Mouse (Mus musculus) intestine, embryonic 16.5 days (tissue): ENCODE measurements around the gene Hey2. TPM values are rescaled to one million over a fixed set of nuclear protein-coding genes. Genes with fewer than 3 reads are reported as not detected.

Experiments used
- ATAC-seq: fragments of 200-750 bp; cut with Nextera tagmentation; 2 replicates; pipeline ENCODE4 v1.8.0; 2017; ENCODE audit warnings: moderate TSS enrichment, moderate library complexity
- H3K27ac ChIP-seq: fragments of 300-500 bp; sonication (generic); 2 replicates; pipeline ENCODE4 v1.5.1; 2014; ENCODE audit warnings: mild to moderate bottlenecking, low read length
- H3K27me3 ChIP-seq: fragments of 300-500 bp; sonication (generic); replicated peaks from 2 replicates; pipeline ENCODE4 v1.6.1; 2014; ENCODE audit warnings: low read length, control low read depth, mixed read lengths; ENCODE audit not compliant: control insufficient read depth, insufficient read depth
- H3K36me3 ChIP-seq: fragments of 300-500 bp; sonication (generic); 2 replicates; pipeline ENCODE4 v1.6.1; 2014; ENCODE audit warnings: low read length, control low read depth; ENCODE audit not compliant: control insufficient read depth, insufficient read depth
- H3K4me1 ChIP-seq: fragments of 300-500 bp; sonication (generic); 2 replicates; pipeline ENCODE4 v1.6.1; 2014; ENCODE audit warnings: low read length, control low read depth, mixed read lengths; ENCODE audit not compliant: control insufficient read depth, insufficient read depth
- H3K4me2 ChIP-seq: fragments of 300-500 bp; sonication (generic); 2 replicates; pipeline ENCODE4 v1.6.1; 2014; ENCODE audit warnings: low read depth, low read length, control low read depth
- H3K4me3 ChIP-seq: fragments of 300-500 bp; sonication (generic); 2 replicates; pipeline ENCODE4 v1.5.1; 2014; ENCODE audit warnings: mild to moderate bottlenecking, low read length
- H3K9ac ChIP-seq: fragments of 300-500 bp; sonication (generic); 2 replicates; pipeline ENCODE4 v1.6.1; 2014; ENCODE audit warnings: low read depth, low read length
- H3K9me3 ChIP-seq: fragments of 300-500 bp; sonication (generic); 2 replicates; pipeline ENCODE4 v1.6.1; 2016; ENCODE audit warnings: low read length, control low read depth; ENCODE audit not compliant: control insufficient read depth
- WGBS: fragments of 180-500 bp; shearing (Covaris S2); extraction: QIAGEN DNeasy Blood & Tissue Kit; methylation state at CpG from one replicate; pipeline ENCODE4 v1.1.7; 2014; 5-methylcytosine and 5-hydroxymethylcytosine counted together
- polyA plus RNA-seq: library from polyadenylated mRNA; unstranded; fragments of >200 nt; fragmentation: Nextera tagmentation; extraction: Ambion mirVana; gene quantifications from 2 replicates; pipeline ENCODE4 v1.2.1, GENCODE M21; 2015

The Hey2 gene
- polyA plus RNA-seq, 1 experiment from 2014 or later = 2.9 TPM

GRCm38 (mm10) chr10:30838188-30838587 is 4.4 kb downstream of the Hey2 start:
- Histone ChIP-seq H3K4me3 (no peak overlapping the region), H3K9me3 (no peaks in the 10 kb centered on the region), H3K36me3 (no peaks in the 10 kb centered on the region), H3K4me2 (no peak overlapping the region), H3K27me3 (no peaks in the 10 kb centered on the region; the same call in 1 of the 2 replicates), H3K4me1 (peaks cover 2% of the 10 kb centered on the region; the same call in 1 of the 2 replicates), H3K27ac (no peak overlapping the region), H3K9ac (no peak overlapping the region)
- no peak for ATAC-seq
- WGBS = 8% methylated on average over 1 of the region's 1 CpGs

DNA sequence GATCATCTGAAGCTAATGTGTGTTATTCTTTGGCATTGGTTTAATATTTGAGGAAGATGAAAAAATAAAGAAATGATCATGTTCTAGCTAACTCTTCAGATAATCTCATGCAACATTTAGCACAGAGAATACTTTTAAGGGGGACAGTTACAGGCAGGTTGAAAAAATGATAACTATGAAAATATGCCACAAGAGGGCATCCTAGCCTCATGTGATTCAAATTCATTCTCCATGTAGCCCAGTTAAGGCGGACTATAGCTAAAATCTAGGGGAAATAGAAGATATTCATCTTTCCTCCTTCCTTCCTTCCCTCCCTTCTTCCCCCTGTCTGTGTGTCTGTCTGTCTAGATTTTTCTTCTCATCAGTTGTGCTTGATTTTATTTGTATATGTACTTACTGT is 17.6 kb downstream of the Hey2 start:
- no peak overlapping the region for H3K4me2 ChIP-seq
- H3K9me3 ChIP-seq = no peaks in the 10 kb centered on the region
- H3K9ac ChIP-seq = no peak overlapping the region
- H3K4me3 ChIP-seq = no peak overlapping the region
- H3K27ac ChIP-seq = no peak overlapping the region
- no peaks in the 10 kb centered on the region for H3K4me1 ChIP-seq
- WGBS = 5% methylated on average over 1 of the region's 1 CpGs
- no peak for ATAC-seq
- H3K27me3 ChIP-seq = no peaks in the 10 kb centered on the region
- H3K36me3 ChIP-seq = no peaks in the 10 kb centered on the region

- Histone ChIP-seq H3K4me3 (peak overlapping the region; percentile 56), H3K27ac (no peak overlapping the region), H3K36me3 (no peaks in the 10 kb centered on the region), H3K4me1 (no peaks in the 10 kb centered on the region), H3K27me3 (no peaks in the 10 kb centered on the region), H3K9ac (no peak overlapping the region), H3K4me2 (peak overlapping the region; percentile 56), H3K9me3 (no peaks in the 10 kb centered on the region)
- 9% methylated on average over 11 of the region's 11 CpGs for WGBS
- peak; percentile 95 for ATAC-seq
These were observed 31.7 kb downstream of the Hey2 start for GRCm38 (mm10) chr10:30810967-30811293.

GRCm38 (mm10) chr10:30810247-30810966 is 32.2 kb downstream of the Hey2 start:
- Histone ChIP-seq H3K4me3 (peak overlapping the region; percentile 56), H3K9ac (no peak overlapping the region), H3K36me3 (no peaks in the 10 kb centered on the region), H3K27ac (no peak overlapping the region), H3K4me1 (no peaks in the 10 kb centered on the region), H3K9me3 (no peaks in the 10 kb centered on the region), H3K27me3 (no peaks in the 10 kb centered on the region), H3K4me2 (peak overlapping the region; percentile 56)
- ATAC-seq = peak; percentile 73
- 35% methylated on average over 9 of the region's 9 CpGs for WGBS

- 28% methylated on average over 7 of the region's 7 CpGs for WGBS
- Histone ChIP-seq H3K4me3 (peak overlapping the region; percentile 93), H3K4me2 (peak overlapping the region; percentile 69), H3K9me3 (no peaks in the 10 kb centered on the region), H3K27me3 (no peaks in the 10 kb centered on the region), H3K4me1 (0 out of 2 replicates have a peak, but pooled peaks cover 3% of the 10 kb centered on the region), H3K27ac (peak overlapping the region; percentile 97), H3K9ac (peak overlapping the region; percentile 92), H3K36me3 (no peaks in the 10 kb centered on the region)
- ATAC-seq = peak; percentile 9
These were observed 38.9 kb downstream of the Hey2 start for GRCm38 (mm10) chr10:30803587-30804253.

GRCm38 (mm10) chr10:30802681-30803586 is 39.7 kb downstream of the Hey2 start, which contains the start of gene Ncoa7:
Gene Ncoa7, minus strand, starts transcription at chr10:30803326.
- Histone ChIP-seq H3K27me3 (no peaks in the 10 kb centered on the region), H3K36me3 (no peaks in the 10 kb centered on the region), H3K9ac (peak within 1 kb of the TSS; percentile 92), H3K27ac (peak within 1 kb of the TSS; percentile 97), H3K4me2 (peak within 1 kb of the TSS; percentile 69), H3K4me3 (peak within 1 kb of the TSS; percentile 93), H3K9me3 (no peaks in the 10 kb centered on the region), H3K4me1 (0 out of 2 replicates have a peak, but pooled peaks cover 3% of the 10 kb centered on the region)
- ATAC-seq = peak; percentile 97
- under 1% methylated on average over 75 of the region's 89 CpGs for WGBS

GRCm38 (mm10) chr10:30802033-30802432 is 40.6 kb downstream of the Hey2 start:
- peak overlapping the region; percentile 97; the same call in 1 of the 2 replicates for H3K27ac ChIP-seq
- H3K27me3 ChIP-seq = no peaks in the 10 kb centered on the region
- H3K4me3 ChIP-seq = peak overlapping the region; percentile 93
- H3K4me2 ChIP-seq = peak overlapping the region; percentile 69
- H3K9ac ChIP-seq = peak overlapping the region; percentile 92; the same call in 1 of the 2 replicates
- 11% methylated on average over 8 of the region's 8 CpGs for WGBS
- H3K4me1 ChIP-seq = 0 out of 2 replicates have a peak, but pooled peaks cover 3% of the 10 kb centered on the region
- no peaks in the 10 kb centered on the region for H3K36me3 ChIP-seq
- H3K9me3 ChIP-seq = no peaks in the 10 kb centered on the region
- no peak for ATAC-seq

- WGBS = 87% methylated on average over 2 of the region's 2 CpGs
- H3K9ac ChIP-seq = no peak overlapping the region
These were observed 42.7 kb downstream of the Hey2 start for GRCm38 (mm10) chr10:30799713-30800450.

More at GRCm38 (mm10) chr10:30799713-30800450, 42.7 kb downstream of the Hey2 start:
- Histone ChIP-seq H3K4me1 (0 out of 2 replicates have a peak, but pooled peaks cover 3% of the 10 kb centered on the region), H3K4me3 (no peak overlapping the region), H3K9me3 (no peaks in the 10 kb centered on the region), H3K4me2 (no peak overlapping the region), H3K27ac (no peak overlapping the region), H3K36me3 (no peaks in the 10 kb centered on the region), H3K27me3 (no peaks in the 10 kb centered on the region)
- ATAC-seq = no peak
